Mouse (Mus musculus): Measurements from ENCODE around the gene Larp6.
A peak's percentile ranks its signal among the peaks of the same experiment; 100 is the strongest.

The Larp6 gene

DNA sequence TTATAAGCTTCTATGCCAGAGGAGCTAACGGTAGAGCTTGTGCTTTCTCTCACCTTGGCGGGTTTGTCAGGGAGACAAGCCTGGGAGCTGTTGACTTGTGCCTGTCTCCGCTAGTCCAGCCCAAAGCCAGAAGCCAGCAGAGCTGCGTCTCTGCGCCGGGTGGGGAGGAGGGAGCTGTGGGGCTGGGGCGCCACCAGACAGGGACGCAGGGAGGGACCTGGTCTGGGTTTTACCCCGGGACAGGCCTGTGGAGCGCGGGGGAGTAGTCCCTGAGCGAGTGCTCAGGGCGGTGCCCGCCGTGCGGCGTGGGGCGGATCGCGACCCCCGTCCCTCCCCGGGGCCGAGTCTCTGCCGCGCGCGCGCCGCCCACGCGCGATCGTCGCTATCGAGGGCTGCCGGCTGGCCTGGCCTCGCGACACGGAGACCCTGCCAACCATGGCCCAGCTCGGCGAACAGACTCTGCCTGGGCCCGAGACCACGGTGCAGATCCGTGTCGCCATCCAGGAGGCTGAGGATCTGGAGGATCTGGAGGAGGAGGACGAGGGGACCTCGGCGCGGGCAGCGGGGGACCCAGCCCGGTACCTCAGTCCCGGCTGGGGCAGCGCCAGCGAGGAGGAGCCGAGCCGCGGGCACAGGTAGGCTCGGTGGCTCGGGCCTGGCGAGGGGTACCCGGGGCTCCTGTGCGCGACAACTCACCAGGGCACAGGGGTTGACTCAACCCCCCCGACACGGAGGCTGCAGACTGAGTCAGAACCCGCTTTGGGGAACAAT, at the start of gene Larp6:
TSS of gene Larp6 (plus strand) at position 219 of the 771 bp plus-strand sequence.
- no peak for DNase-seq (ENCODE audit: low read depth)

DNA sequence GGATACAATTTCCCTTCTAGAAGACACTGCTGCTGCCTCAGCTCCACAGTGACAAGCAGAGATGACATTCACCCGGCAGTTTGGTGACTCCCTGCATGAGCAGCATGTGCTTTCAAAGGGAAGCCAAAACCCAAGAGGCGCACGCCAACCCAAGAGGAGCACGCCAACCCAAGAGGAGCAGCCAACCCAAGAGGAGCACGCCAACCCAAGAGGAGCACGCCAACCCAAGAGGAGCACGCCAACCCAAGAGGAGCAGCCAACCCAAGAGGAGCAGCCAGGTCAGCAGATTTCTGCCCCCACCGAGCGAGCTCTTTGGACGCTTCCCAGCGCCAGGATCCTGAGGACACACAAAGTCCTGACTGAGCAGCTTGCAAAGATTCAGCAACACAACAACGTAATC, 48.4 kb upstream of the Larp6 start:
- DNase-seq (ENCODE audit: low read depth), result no peak

DNA sequence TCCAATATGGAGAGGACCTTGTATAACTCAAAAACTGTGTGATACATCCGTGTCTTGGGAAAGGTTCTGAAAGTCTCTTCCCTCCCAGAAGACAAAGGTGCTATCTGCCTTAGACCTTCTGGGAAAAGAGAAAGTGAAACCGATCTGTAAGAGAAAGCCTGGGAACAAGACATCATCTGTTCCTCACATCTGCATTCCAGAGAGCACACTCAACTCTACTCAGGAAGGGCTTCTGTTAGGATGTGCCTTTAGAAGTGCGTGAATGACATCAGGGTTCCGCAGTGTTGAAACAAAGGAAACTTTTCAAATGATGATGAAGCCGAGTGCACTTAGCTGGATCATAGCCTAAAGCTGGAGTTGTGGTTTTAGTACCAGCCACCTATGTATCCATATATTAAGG, 47.9 kb upstream of the Larp6 start:
- DNase-seq (ENCODE audit: low read depth), result no peak

DNA sequence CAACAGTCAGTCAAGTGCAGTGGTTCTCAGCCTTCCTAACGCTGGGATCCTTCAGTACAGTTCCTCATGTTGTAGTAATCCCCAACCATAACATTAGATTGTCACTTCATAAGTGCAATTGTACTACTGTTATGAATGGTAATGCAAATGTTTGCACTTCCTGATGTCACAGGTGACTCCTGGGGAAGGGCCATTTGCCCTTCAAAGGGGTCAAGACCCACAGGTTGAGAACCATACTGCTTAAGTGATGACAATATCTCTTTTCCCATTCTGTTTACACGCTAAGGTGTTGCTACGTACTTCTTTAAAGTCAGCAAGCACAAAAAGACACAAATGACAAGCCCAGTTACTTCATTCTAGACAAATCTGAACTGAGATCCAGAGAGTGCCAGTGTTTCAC, 47.3 kb upstream of the Larp6 start:
- DNase-seq (ENCODE audit: low read depth), result no peak

DNA sequence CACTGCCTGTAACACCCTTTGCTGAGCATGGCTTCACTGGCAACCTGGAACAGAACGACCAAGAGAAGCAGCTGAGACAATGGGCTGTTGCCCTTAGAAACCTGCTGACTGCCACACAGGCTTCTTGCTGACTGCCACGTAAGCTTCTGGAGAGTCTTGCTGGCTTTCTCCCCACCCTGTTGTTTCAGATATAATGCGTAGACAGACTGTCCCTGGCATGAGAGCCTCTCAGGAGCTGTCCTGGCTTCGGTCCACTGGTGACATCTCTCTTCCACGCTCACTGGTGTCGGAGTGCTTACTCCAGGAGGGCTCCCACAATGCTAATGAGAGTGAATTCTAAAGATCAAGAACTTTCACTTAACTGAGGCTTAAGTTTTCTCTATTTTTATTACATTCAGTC, 43.9 kb upstream of the Larp6 start:
- DNase-seq (ENCODE audit: low read depth), result no peak

DNA sequence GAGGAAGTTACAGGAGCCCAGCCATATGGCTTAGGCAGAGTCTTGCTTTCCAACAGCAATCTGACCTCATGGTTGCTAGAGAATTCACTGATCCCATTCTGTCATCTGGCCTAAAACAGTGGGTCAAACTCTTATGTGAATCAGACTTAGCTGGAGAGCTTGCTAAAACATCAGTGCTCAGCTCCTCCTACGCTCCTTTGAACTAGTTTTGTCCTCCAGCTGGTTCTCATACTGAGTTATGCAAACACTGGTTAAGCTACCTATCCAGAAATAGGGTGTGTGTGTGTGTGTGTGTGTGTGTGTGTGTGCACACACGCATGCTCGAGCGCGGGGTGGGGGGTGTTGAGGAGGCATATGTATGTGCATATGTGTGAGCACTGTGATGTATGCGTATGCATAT, 40.2 kb upstream of the Larp6 start:
- no peak for DNase-seq (ENCODE audit: low read depth)

DNA sequence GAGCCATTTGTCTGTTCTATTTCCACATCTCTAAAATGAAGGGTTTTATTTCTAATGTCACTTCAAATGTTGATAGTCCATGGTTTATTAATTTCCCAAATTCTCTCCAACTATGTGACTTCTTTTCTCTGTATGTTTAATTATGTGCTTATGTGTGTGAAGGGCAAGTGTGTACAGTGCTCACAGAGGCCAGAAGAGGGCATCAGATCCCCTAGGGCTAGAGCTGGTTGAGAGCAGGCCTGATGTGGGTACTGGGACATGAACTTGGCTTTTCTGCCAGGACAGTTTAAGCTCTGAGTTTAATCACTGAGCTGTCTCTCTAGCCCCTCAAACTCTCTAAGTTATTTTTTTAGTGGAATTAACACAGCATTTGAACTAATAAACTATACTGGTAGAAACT, 38.0 kb upstream of the Larp6 start:
- no peak for DNase-seq (ENCODE audit: low read depth)

DNA sequence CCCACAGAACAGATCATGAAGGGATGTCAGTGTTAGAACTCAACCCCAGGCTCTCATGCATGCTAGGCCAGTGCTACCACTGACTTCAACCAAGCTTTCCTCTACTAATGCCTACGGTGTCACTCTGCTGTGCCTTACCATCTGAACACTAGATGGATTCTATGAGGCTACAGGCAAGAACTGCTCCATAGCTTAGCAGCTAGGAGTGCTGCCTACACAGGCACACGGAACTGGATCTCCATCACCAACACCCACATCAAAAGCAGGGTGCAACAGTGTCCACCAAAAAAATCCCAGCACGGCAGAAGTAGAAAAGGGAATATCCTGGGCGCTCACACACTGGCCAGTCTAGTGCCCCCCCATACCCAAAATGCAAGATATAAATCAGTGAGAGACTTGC, 36.4 kb upstream of the Larp6 start:
- no peak for DNase-seq (ENCODE audit: low read depth)

DNA sequence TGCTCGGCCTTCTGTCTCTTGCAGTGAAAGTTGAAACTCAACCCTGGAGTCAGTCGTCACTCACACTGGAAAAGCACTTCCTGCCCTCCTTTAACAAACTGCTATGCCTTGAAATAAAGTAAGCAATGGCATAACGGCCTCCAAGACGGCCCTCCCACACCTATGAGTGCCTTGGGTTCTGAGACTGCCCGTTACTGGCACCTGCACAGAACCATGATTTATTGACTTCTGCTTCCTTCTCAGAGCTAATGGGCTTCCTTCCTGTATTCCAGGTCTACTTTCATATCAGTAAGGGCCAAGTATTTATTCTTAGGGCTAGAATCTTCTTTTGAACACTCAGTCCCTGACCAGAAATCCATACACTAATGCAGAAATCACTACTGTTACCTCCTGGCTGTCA, 33.9 kb upstream of the Larp6 start:
- DNase-seq (ENCODE audit: low read depth), result no peak

DNA sequence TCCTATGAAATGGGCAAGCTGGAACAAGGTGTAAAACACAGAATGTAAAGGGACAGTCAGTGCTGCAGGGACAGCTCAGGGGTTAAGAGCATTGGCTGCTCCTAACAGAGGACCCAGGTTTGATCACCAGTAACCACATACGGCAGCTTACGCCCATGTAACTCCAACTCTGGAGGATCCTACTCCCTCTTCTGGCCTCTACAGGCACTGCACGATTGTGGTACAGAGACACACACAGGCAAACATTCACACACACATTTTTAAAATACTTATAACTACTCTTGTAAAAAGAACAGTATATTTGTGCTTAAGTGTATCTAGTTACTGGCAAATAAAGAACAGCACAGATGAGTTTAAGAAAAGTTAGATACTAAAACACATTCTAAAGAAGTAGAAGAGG, 31.8 kb upstream of the Larp6 start:
- DNase-seq (ENCODE audit: low read depth), result no peak

DNA sequence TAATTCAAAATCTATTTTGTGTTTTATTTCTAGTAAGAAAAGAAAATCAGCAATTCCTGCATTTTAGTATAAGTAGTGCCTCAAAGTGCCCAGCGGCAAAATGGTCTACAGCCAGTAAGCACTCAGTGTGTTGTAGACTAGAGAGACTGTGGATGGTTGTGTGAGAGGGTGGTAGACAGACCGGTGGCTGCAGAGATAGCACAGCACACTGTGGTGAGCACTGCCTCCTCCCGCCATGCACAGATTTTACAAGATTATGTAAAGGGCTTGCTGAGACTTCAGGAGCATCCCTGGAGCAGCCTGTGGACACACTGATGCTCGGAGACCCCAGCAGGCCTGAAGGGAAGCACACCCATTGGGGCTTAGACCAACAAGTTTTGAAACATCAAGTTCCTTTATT, 30.0 kb upstream of the Larp6 start:
- no peak for DNase-seq (ENCODE audit: low read depth)

DNA sequence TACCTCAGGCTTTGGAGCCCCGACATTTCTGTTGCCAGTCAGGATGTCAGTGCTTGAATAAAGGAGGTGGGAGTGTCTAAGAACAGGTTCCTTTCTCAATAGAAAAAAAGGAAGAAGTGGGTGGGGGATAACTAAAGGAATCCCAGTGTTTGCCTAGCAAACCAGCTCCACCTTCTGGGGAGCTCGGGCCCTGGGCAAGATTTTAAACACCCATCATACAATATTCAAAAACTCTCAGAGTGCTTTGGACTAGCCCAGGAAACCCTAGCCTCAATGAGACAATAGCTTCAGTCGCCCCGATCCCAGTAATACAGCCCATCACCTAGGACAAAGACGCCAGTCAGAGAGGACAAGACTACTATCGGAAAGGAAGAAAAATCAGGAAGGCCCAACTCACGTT, 25.4 kb upstream of the Larp6 start:
- DNase-seq (ENCODE audit: low read depth), result no peak

DNA sequence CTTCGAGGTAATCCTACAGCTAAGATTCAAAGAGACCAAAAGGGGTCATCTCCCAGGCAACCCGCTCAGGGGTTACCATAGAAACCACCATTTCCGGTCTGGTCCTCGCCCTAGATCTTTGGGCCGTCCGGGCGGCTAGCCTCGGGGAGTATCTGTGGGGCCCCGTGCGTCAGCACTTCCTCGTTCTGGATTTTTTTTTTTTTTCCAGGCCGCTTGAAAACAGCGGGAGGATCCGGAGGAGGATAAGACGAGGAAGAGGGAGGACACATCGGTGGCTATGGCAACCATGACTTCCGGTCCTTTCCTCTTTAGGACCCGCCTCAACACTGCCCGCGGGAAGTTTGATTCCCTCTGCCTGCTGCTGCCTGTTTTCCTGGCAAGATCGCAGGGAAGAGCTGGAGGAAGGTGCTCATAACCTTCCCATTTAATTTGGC, 24.9 kb upstream of the Larp6 start, which contains the start of gene Lrrc49:
TSS of gene Lrrc49 (minus strand) at position 268 of the 434 bp plus-strand sequence.
- DNase-seq (ENCODE audit: low read depth), result peak; percentile 61

DNA sequence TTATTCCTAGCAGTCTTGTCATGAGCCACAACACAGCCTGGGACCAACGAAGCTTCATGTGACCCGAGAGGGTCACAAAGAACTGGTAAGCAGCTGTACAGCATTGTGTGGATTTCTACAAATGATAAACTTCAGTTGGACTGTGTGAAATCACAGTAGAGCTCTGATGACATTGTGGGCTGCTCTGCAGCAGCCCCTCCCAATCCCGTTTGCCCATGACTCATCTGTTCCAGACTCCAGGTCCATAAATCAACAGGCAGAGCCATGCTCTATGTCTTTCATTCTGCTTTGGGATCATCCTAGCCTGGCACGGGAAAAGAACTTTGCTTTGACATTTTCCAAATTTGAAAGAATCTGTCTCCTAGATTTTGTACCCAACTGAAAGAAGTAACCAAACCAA, 20.2 kb upstream of the Larp6 start:
- no peak for DNase-seq (ENCODE audit: low read depth)

DNA sequence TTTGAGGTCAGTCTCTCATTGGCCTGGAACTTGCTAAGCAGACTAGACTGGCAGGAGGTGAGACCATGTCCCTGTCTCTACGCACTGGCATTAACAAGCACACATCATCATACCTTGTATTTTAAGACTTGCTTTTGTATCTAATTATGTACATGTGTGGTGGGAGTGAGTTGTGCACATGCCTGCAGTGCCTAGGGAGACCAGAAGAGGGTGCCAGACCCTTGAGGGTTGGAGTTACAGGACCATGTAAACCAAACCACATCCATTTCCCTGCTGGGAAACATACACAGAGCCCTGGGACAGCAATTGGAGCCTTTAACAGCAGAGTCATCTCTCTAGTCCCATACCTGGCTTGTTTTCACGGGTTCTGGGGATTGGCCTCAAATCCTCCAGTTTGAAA, 18.8 kb upstream of the Larp6 start:
- no peak for DNase-seq (ENCODE audit: low read depth)

DNA sequence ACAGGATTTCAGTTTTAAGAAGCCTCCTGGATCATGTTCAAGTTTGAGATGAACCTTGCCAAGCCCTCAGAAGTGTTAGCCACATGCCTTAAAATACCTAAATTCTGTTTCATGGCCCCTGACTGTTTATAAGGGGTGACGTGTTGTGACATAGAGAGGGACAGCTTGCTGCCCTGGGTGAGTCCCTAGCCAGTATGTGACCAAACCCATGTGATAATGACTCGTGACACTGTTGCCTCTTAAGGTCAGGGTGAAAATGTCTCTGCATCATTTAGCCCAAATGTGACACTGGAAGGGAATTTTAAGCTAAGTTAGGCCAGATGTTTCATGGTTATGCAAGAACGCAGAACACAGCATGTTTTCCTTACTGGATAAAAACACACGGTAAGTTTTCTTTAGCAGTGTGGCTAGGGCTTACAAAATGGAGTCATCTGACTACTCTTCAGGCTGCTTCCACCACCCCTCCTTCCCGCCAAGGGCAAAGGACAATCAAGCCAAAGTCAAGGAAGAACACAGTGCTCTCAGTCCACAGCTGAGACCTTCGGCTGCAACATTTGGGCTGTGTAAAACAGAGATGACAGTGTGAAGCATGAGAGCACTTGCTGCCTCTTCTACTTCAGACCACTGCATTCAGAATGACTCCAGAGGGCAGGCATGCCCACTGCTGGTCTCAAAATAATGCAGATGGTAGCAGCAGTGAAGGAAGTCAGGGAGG, 16.4 kb upstream of the Larp6 start:
- DNase-seq (ENCODE audit: low read depth), result no peak

DNA sequence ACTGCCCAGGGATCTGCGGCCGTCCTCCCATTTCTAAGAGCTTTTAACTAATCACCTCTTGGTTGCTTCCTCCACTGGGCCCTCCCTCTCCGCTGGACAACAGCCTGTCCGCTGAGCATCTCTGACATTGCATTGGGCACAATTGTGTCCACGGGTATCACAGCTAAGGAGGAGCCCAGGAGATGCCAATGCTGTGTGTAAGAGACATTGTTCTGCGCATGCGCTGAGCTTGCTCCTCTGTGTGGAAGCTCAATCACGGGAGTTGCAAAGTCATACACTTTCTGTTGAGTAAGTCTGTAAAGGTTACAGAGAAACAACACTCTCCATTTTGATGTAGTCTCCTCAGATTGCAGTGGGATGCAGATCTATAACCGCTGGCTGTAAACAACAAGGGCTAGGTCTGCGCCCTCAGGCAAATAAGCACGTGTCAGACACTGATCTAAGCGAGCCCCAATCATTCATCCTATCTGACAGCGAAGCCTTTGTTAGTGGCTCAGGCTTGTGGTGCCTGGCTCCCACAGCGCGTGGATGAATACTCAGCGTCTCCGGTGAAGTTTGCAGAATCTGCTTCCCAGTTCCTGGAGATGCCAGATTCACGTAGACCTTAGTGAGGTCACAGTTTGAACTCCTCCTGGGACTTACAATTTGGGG, 13.1 kb upstream of the Larp6 start:
- DNase-seq (ENCODE audit: low read depth), result no peak

DNA sequence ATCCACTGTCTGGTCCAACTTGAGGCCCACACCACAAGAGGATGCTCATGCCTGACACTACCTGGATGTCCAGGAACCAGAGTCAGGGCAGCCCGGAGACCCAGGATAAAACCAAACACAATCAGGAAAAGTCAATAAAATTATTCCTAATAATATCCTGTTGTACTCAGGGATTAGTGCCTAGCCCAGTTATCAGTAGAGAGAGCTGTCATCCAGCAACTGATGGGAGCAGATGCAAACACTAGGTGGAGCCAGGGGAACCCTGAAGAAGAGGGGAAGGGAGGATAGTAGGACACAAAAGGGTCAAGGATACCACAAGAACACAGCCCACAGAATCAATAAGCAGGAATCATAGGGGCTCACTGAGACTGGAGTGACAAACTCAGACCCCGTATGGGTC, 5.2 kb upstream of the Larp6 start:
- DNase-seq (ENCODE audit: low read depth), result no peak

DNA sequence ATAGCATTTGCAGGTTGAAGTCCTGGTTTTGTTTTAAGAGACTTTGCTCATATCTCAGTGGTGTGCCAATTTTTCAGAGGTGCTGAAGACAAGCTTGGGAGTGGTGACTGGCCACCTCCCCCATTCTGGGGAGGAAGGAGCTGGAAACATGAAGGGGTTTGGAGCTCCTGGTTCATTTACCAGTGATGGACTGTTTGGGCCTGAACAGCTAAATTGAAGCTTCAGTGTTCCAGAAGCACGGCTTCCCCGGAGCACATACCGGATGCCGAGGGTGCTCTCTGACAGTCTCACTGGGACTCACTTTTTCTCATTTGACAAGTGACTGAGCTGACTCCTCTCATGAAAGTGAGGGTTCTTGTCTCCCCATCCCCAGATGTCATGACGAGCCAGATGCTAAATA, 4.2 kb upstream of the Larp6 start:
- DNase-seq (ENCODE audit: low read depth), result no peak

DNA sequence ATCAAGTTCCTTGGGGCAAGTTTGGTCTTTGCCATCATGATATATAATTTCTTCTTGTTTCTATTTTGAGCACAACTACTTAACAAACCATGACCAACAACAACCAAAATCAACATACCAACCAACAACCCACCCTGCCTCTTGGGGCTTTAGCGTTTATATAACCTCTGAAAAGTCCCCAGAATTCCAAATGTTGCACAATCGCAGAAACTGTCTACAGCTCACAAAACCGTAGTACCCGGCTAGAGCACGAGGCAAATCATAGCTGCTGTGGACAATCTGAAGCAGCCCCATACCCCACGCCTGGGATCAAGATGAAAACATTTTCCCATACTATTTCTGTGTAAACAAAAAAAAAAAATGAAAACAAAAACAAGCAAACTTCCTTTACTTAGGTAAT, 3.1 kb upstream of the Larp6 start:
- DNase-seq (ENCODE audit: low read depth), result no peak

DNA sequence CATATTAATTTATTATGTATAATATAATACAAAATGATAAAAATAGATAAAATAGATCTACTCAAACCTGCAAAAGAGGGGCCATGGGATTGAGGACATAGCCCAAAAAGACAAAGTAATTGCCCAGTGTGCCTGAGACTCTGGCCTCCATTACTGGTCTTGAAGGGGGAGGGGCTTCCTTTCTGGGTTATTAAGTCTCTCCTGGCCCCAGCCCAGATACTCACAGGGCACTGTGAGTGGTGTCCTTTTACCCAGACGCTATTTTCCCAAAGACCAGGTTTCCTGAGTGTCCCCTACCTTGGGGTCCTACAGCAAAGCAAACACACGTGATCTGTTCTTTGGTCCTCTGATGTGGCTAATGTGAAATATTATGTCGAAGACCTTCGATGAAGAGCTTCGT, 778 bp upstream of the Larp6 start:
- DNase-seq (ENCODE audit: low read depth), result no peak

DNA sequence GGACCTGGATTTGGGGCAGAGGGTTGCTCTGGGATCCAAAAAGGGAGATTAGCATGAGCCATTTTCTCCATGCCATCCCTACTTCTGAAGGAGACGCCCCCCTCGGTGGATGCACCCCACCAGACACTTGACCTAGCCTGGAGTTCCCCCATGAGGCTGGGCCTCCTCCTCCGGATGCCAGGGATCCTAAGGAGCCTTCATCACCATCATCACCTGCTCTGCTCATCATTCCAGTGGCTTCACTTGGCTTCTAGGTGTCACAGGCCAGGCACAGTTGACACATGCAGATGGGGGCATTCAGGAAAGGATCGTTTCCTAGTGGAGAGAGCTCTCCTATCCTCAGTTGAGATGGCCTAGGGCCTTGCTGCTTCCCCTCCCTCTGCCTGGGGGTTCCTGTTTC, 827 bp downstream of the Larp6 start:
- DNase-seq (ENCODE audit: low read depth), result no peak

DNA sequence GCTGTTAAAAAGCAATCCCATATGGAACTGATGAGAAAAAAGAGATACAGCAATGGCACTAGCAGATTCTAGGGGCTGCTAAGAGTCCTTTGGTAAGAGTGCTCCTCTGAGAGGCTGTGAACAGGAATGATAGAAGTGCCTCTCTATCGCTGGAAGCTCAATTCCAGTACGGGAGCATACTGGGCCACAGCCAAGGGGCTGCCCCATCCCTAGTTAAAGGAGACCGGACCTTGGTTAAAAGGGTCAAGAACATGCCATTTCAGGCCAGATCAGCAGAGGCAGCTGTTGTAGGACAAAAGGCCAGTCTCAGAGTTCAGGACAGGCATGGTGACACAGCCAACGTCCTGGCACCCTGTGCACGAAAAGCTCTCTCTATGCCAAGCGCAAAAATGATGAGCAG, 1.4 kb downstream of the Larp6 start:
- DNase-seq (ENCODE audit: low read depth), result no peak
